Mouse (Mus musculus) hindbrain, embryonic 16.5 days (tissue): ENCODE measurements around the gene Mslnl. TPM values are rescaled to one million over a fixed set of nuclear protein-coding genes. Genes with fewer than 3 reads are reported as not detected.
A peak's percentile ranks its signal among the peaks of the same experiment; 100 is the strongest.

Experiments
- ATAC-seq: fragments of 200-750 bp; cut with Nextera tagmentation; 2 replicates; pipeline ENCODE4 v1.8.0; 2017; ENCODE audit warnings: moderate TSS enrichment, moderate library complexity
- H3K27ac ChIP-seq: fragments of 300-500 bp; sonication (generic); 2 replicates; pipeline ENCODE4 v1.5.1; 2014; ENCODE audit warnings: low read depth, mild to moderate bottlenecking, control low read depth, low read length, moderate library complexity
- H3K27me3 ChIP-seq: fragments of 300-500 bp; sonication (generic); replicated peaks from 2 replicates; pipeline ENCODE4 v1.6.1; 2014; ENCODE audit warnings: low read length; ENCODE audit not compliant: control insufficient read depth, insufficient read depth
- H3K36me3 ChIP-seq: fragments of 300-500 bp; sonication (generic); 2 replicates; pipeline ENCODE4 v1.6.1; 2014; ENCODE audit warnings: mild to moderate bottlenecking, low read length, moderate library complexity, mixed read lengths; ENCODE audit not compliant: control insufficient read depth, insufficient read depth
- H3K4me1 ChIP-seq: fragments of 300-500 bp; sonication (generic); 2 replicates; pipeline ENCODE4 v1.6.1; 2014; ENCODE audit warnings: low read depth, low read length; ENCODE audit not compliant: control insufficient read depth, insufficient read depth
- H3K4me2 ChIP-seq: fragments of 300-500 bp; sonication (generic); 2 replicates; pipeline ENCODE4 v1.6.1; 2014; ENCODE audit warnings: mild to moderate bottlenecking, low read length, control low read depth, moderate library complexity
- H3K4me3 ChIP-seq: fragments of 300-500 bp; sonication (generic); 2 replicates; pipeline ENCODE4 v1.5.1; 2014; ENCODE audit warnings: mild to moderate bottlenecking, low read length, control low read depth, moderate library complexity
- H3K9ac ChIP-seq: fragments of 300-500 bp; sonication (generic); 2 replicates; pipeline ENCODE4 v1.6.1; 2014; ENCODE audit warnings: low read depth, mild to moderate bottlenecking, control low read depth, low read length, moderate library complexity
- H3K9me3 ChIP-seq: fragments of 300-500 bp; sonication (generic); 2 replicates; pipeline ENCODE4 v1.6.1; 2014; ENCODE audit warnings: mild to moderate bottlenecking, low read length, moderate library complexity; ENCODE audit not compliant: control insufficient read depth
- WGBS: fragments of 180-500 bp; shearing (Covaris S2); extraction: QIAGEN DNeasy Blood & Tissue Kit; methylation state at CpG from one replicate; pipeline ENCODE4 v1.1.7; 2014; 5-methylcytosine and 5-hydroxymethylcytosine counted together
- polyA plus RNA-seq: library from polyadenylated mRNA; unstranded; fragments of >200 nt; fragmentation: Nextera tagmentation; extraction: Ambion mirVana; gene quantifications from 2 replicates; pipeline ENCODE4 v1.2.1, GENCODE M21; 2015

The Mslnl gene
- polyA plus RNA-seq, 1 experiment from 2014 or later: not detected

- Histone ChIP-seq H3K4me3 (no peak overlapping the region), H3K4me1 (peaks cover 38% of the 10 kb centered on the region), H3K4me2 (no peak overlapping the region), H3K9ac (no peak overlapping the region), H3K27ac (no peak overlapping the region), H3K9me3 (no peaks in the 10 kb centered on the region), H3K27me3 (no peaks in the 10 kb centered on the region), H3K36me3 (peaks cover 23% of the 10 kb centered on the region)
- WGBS: 97% methylated on average over 9 of the region's 9 CpGs
- ATAC-seq: no peak
These were observed 51.1 kb downstream of the Mslnl start for GRCm38 (mm10) chr17:25786781-25787504.

GRCm38 (mm10) chr17:25791320-25791842 lies 55.5 kb downstream of the Mslnl start:
- peak overlapping the region; percentile 73 for H3K4me3 ChIP-seq
- H3K27ac ChIP-seq: peak overlapping the region; percentile 91
- H3K4me1 ChIP-seq: peaks cover 29% of the 10 kb centered on the region
- 0 out of 2 replicates have a peak, but pooled peaks have one; percentile 1 for ATAC-seq
- WGBS: 30% methylated on average over 19 of the region's 19 CpGs
- H3K9me3 ChIP-seq: no peaks in the 10 kb centered on the region
- peak overlapping the region; percentile 67 for H3K4me2 ChIP-seq
- peaks cover 3% of the 10 kb centered on the region; the same call in 1 of the 2 replicates for H3K27me3 ChIP-seq
- peaks cover 13% of the 10 kb centered on the region for H3K36me3 ChIP-seq
- peak overlapping the region; percentile 82 for H3K9ac ChIP-seq

- ATAC-seq: peak; percentile 66
- H3K4me3 ChIP-seq: peak overlapping the region; percentile 73
These were observed 56.1 kb downstream of the Mslnl start for GRCm38 (mm10) chr17:25791843-25792527.

GRCm38 (mm10) chr17:25792615-25793014 lies 56.8 kb downstream of the Mslnl start, which contains the start of gene Fam173a:
Gene Fam173a (minus strand): TSS chr17:25792901.
- Histone ChIP-seq H3K9ac (peak within 1 kb of the TSS; percentile 82), H3K4me2 (peak within 1 kb of the TSS; percentile 67), H3K4me3 (peak within 1 kb of the TSS; percentile 73), H3K36me3 (peaks cover 13% of the 10 kb centered on the region), H3K27me3 (peaks cover 3% of the 10 kb centered on the region; the same call in 1 of the 2 replicates), H3K9me3 (no peaks in the 10 kb centered on the region), H3K27ac (peak within 1 kb of the TSS; percentile 91), H3K4me1 (peaks cover 41% of the 10 kb centered on the region)
- WGBS: 1% methylated on average over 14 of the region's 14 CpGs
- ATAC-seq: peak; percentile 50

More at GRCm38 (mm10) chr17:25791843-25792527, 56.1 kb downstream of the Mslnl start:
- WGBS: under 1% methylated on average over 45 of the region's 45 CpGs
- Histone ChIP-seq H3K4me1 (peaks cover 35% of the 10 kb centered on the region), H3K4me2 (peak overlapping the region; percentile 67), H3K36me3 (peaks cover 13% of the 10 kb centered on the region), H3K9me3 (no peaks in the 10 kb centered on the region), H3K9ac (peak overlapping the region; percentile 82), H3K27ac (peak overlapping the region; percentile 91), H3K27me3 (peaks cover 3% of the 10 kb centered on the region; the same call in 1 of the 2 replicates)

- Histone ChIP-seq H3K27me3 (peaks cover 3% of the 10 kb centered on the region; the same call in 1 of the 2 replicates), H3K9me3 (no peaks in the 10 kb centered on the region), H3K9ac (no peak overlapping the region), H3K4me1 (peaks cover 41% of the 10 kb centered on the region), H3K27ac (peak overlapping the region; percentile 91), H3K4me3 (no peak overlapping the region), H3K4me2 (peak overlapping the region; percentile 27), H3K36me3 (peaks cover 7% of the 10 kb centered on the region; the same call in 1 of the 2 replicates)
- 16% methylated on average over 13 of the region's 13 CpGs for WGBS
- no peak for ATAC-seq
These were observed 58.4 kb downstream of the Mslnl start for GRCm38 (mm10) chr17:25794197-25794596.

GRCm38 (mm10) chr17:25794998-25795397 lies 59.2 kb downstream of the Mslnl start:
- ATAC-seq: no peak
- WGBS: 35% methylated on average over 17 of the region's 17 CpGs
- Histone ChIP-seq H3K27me3 (peaks cover 3% of the 10 kb centered on the region; the same call in 1 of the 2 replicates), H3K36me3 (no peaks in the 10 kb centered on the region), H3K27ac (peak overlapping the region; percentile 71), H3K9ac (peak overlapping the region; percentile 32; the same call in 1 of the 2 replicates), H3K4me3 (peak overlapping the region; percentile 65), H3K4me1 (peaks cover 41% of the 10 kb centered on the region), H3K4me2 (peak overlapping the region; percentile 83), H3K9me3 (no peaks in the 10 kb centered on the region)

- ATAC-seq: peak; percentile 57
- no peaks in the 10 kb centered on the region for H3K36me3 ChIP-seq
- WGBS: 18% methylated on average over 6 of the region's 6 CpGs
- H3K27ac ChIP-seq: peak within 1 kb of the TSS; percentile 83
- H3K27me3 ChIP-seq: peaks cover 3% of the 10 kb centered on the region; the same call in 1 of the 2 replicates
- H3K4me1 ChIP-seq: peaks cover 37% of the 10 kb centered on the region
- H3K4me3 ChIP-seq: peak within 1 kb of the TSS; percentile 65
- H3K9me3 ChIP-seq: no peaks in the 10 kb centered on the region
- H3K4me2 ChIP-seq: peak within 1 kb of the TSS; percentile 83
- H3K9ac ChIP-seq: peak within 1 kb of the TSS; percentile 67
These were observed 59.8 kb downstream of the Mslnl start, which contains the start of gene AC134908.4 for GRCm38 (mm10) chr17:25795609-25796092. Gene AC134908.4 (minus strand): TSS chr17:25795659.

- H3K9me3 ChIP-seq: no peaks in the 10 kb centered on the region
- H3K27me3 ChIP-seq: peaks cover 3% of the 10 kb centered on the region; the same call in 1 of the 2 replicates
- H3K36me3 ChIP-seq: no peaks in the 10 kb centered on the region
- H3K27ac ChIP-seq: peak overlapping the region; percentile 83
- peak overlapping the region; percentile 83 for H3K4me2 ChIP-seq
- no peak for ATAC-seq
- peak overlapping the region; percentile 67 for H3K9ac ChIP-seq
- WGBS: 1% methylated on average over 29 of the region's 37 CpGs
- peaks cover 30% of the 10 kb centered on the region for H3K4me1 ChIP-seq
- peak overlapping the region; percentile 65 for H3K4me3 ChIP-seq
These were observed 60.4 kb downstream of the Mslnl start for GRCm38 (mm10) chr17:25796211-25796771.
